In the genomic region with DNA sequence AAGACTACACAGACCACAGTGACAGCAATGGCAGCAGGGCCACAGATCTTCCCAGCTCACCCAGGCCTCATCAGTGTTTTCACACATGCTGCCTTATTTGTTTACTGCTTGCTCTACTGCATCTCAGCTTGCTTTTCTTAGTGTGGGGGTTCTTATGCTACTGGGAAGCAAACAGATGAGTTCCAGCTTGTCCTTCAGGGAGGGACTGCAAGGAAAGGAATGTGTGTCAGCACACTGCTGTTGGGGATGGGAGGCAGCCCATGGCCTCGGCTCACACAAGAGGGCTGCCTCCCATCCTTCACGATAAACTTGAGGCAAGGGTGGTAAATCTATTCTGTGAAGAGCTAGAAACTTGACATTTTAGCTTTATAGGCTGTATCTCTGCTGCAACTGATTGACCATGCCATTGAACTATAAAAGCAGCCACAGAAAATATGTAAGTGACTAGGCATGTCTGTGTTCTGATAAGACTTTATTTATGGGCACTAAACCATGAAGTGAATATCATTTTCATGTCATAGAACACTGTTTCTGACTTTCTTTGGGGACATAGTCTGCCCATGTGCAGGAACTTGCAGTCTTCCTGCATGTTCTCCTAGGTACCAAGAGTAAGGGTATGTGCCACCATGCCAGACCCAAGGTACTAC, we compare ENCODE assay signal across 20 mouse cellular contexts. TPM values are rescaled to one million over a fixed set of nuclear protein-coding genes. Genes with fewer than 3 reads are reported as not detected.
A peak's percentile ranks its signal among the peaks of the same experiment; 100 is the strongest.
DNase-seq lines count a peak whose midpoint lies in the region; ATAC-seq lines count a peak whose summit lies in the region.
"Had no signal": no experiment of that assay in that cellular context is flagged by ENCODE, and none has a peak within 500 bp of the region (broad histone marks: within the 10 kb centered on the region; RNA-seq: fewer than 3 reads in every experiment).

No protein-coding gene starts in this region.

- H3K9ac ChIP-seq in kidney, embryonic 15.5 days, result no peak overlapping the region
- H3K9ac ChIP-seq: embryonic facial prominence, embryonic 12.5 days; hindbrain, embryonic 14.5 days had no signal

- no peak overlapping the region for H3K4me2 ChIP-seq in kidney, embryonic 15.5 days
- H3K4me2 ChIP-seq: embryonic facial prominence, embryonic 12.5 days; hindbrain, embryonic 14.5 days had no signal

- no peaks in the 10 kb centered on the region for H3K27me3 ChIP-seq in kidney, embryonic 15.5 days
- H3K27me3 ChIP-seq: embryonic facial prominence, embryonic 12.5 days had no signal

- WGBS in kidney, embryonic 15.5 days, result 28% methylated on average over 2 of the region's 2 CpGs

- H3K27ac ChIP-seq in kidney, embryonic 15.5 days, result 0 out of 2 replicates have a peak overlapping the region, but pooled peaks have one; percentile 27
- H3K27ac ChIP-seq: embryonic facial prominence, embryonic 12.5 days; heart, embryonic 10.5 days; hindbrain, embryonic 14.5 days had no signal

- H3K36me3 ChIP-seq in kidney, embryonic 15.5 days, result peaks cover 18% of the 10 kb centered on the region; the same call in 1 of the 2 replicates
- H3K36me3 ChIP-seq: embryonic facial prominence, embryonic 12.5 days had no signal

- H3K9me3 ChIP-seq in kidney, embryonic 15.5 days (replicated peaks), result no peaks in the 10 kb centered on the region
- H3K9me3 ChIP-seq: embryonic facial prominence, embryonic 12.5 days; heart, embryonic 10.5 days had no signal

- DNase-seq in adrenal gland, postnatal 14 days, result peak; percentile 12
- DNase-seq in adrenal gland, postnatal 25 days, result no peak
- DNase-seq in kidney, adult 8-10 months, result no peak
- no peak for DNase-seq in spleen, postnatal 36 days (ENCODE audit: low spot score in 2 of 2)
- no peak for DNase-seq in thymus, postnatal 10 days (ENCODE audit: low spot score in 2 of 2)
- DNase-seq: cerebellum, adult 8-10 months; gastrocnemius, postnatal 36 days; heart, postnatal 36 days; kidney, adult 11 months; kidney, postnatal 25 days; left cerebral cortex, postnatal 4 days; thymus, adult 2 months had no signal

- H3K4me1 ChIP-seq in kidney, embryonic 15.5 days, result 0 out of 2 replicates have a peak, but pooled peaks cover 4% of the 10 kb centered on the region
- H3K4me1 ChIP-seq: embryonic facial prominence, embryonic 12.5 days had no signal

- ATAC-seq in kidney, embryonic 15.5 days (replicated peaks; ENCODE audit: low FRiP score), result no peak
- peak; percentile 56 for ATAC-seq in erythroid progenitor cell, adult 5-6 weeks (replicated peaks; ENCODE audit: low FRiP score, poor library complexity, severe bottlenecking)
- peak; percentile 31; the same call in 1 of the 2 replicates for ATAC-seq in megakaryocyte progenitor cell, adult 5-6 weeks (replicated peaks; ENCODE audit: poor library complexity)
- ATAC-seq: CD4-positive, CD25-positive, alpha-beta regulatory T cell, adult 4 months; forebrain, embryonic 16.5 days had no signal

- no peak overlapping the region for H3K4me3 ChIP-seq in kidney, embryonic 15.5 days (replicated peaks)
- H3K4me3 ChIP-seq: embryonic facial prominence, embryonic 12.5 days; heart, embryonic 10.5 days had no signal

RNA-seq across cellular contexts. Expression of a gene that starts 48.0 kb away (rescaled TPM):
- 8.3 and 8.4 TPM in 2 replicates for total RNA-seq in adrenal gland, postnatal 14 days (2021)
- 8.7 and 9.1 TPM in 2 replicates for total RNA-seq in adrenal gland, postnatal 25 days (2021)
- polyA plus RNA-seq in kidney, embryonic 15.5 days (2015; fragmentation: Nextera tagmentation; extraction: Ambion mirVana), result 18.3 and 19.3 TPM in 2 replicates
- total RNA-seq in erythroid progenitor cell, adult 5-6 weeks (2015; ENCODE audit: low replicate concordance), result under 0.01 and 1.7 TPM in 2 replicates
- 0.30 and 3.7 TPM in 2 replicates for total RNA-seq in erythroid progenitor cell, adult 5-6 weeks (2017; ENCODE audit: low replicate concordance)
- total RNA-seq in megakaryocyte progenitor cell, adult 5-6 weeks (2015), result 7.0 and 9.1 TPM in 2 replicates
- total RNA-seq in megakaryocyte progenitor cell, adult 5-6 weeks (2017), result 17.4 and 17.8 TPM in 2 replicates
